Mouse (Mus musculus): ENCODE results near the gene She. TPM values are rescaled to one million over a fixed set of nuclear protein-coding genes. Genes with fewer than 3 reads are reported as not detected.
A peak's percentile ranks its signal among the peaks of the same experiment; 100 is the strongest.

The She gene
- polyA plus RNA-seq, 1 experiment, result 2.4 TPM

- H3K27ac ChIP-seq (replicated peaks; ENCODE audit: low read depth, low read length), result peak overlapping the region; percentile 21; the same call in 1 of the 2 replicates
- H3K4me3 ChIP-seq (ENCODE audit: insufficient read depth, low read depth, low read length), result no peak overlapping the region
- H3K4me1 ChIP-seq (ENCODE audit: control insufficient read depth, insufficient read depth, insufficient read length, low read length), result peaks cover 28% of the 10 kb centered on the region
These were observed 67.8 kb downstream of the She start for GRCm38 (mm10) chr3:89898870-89899510.

GRCm38 (mm10) chr3:89899511-89899908 lies 68.3 kb downstream of the She start:
- H3K4me3 ChIP-seq (ENCODE audit: insufficient read depth, low read depth, low read length), result no peak overlapping the region
- H3K4me1 ChIP-seq (ENCODE audit: control insufficient read depth, insufficient read depth, insufficient read length, low read length), result peaks cover 28% of the 10 kb centered on the region
- no peak overlapping the region for H3K27ac ChIP-seq (replicated peaks; ENCODE audit: low read depth, low read length)

- no peak overlapping the region for H3K27ac ChIP-seq (replicated peaks; ENCODE audit: low read depth, low read length)
- H3K4me3 ChIP-seq (ENCODE audit: insufficient read depth, low read depth, low read length), result no peak overlapping the region
- peaks cover 7% of the 10 kb centered on the region for H3K4me1 ChIP-seq (ENCODE audit: control insufficient read depth, insufficient read depth, insufficient read length, low read length)
These were observed 76.7 kb downstream of the She start for GRCm38 (mm10) chr3:89907846-89908245.

Other genes with a start within 250 kb of the She start
- 2.4 and 4.8 TPM in 2 replicates for gene Adar, start 116.3 kb upstream of the She start, polyA plus RNA-seq (2012; ENCODE audit: insufficient read depth, insufficient read length, missing spikeins)
- 0.54 and 1.3 TPM in 2 replicates for gene Chrnb2, start 66.7 kb upstream of the She start, polyA plus RNA-seq (2012; ENCODE audit: insufficient read depth, insufficient read length, missing spikeins)
- 31.9 and 44.5 TPM in 2 replicates for gene Ube2q1, start 57.8 kb upstream of the She start, polyA plus RNA-seq (2012; ENCODE audit: insufficient read depth, insufficient read length, missing spikeins)
- gene Il6ra, start 81.8 kb downstream of the She start, polyA plus RNA-seq (2012; ENCODE audit: insufficient read depth, insufficient read length, missing spikeins), result 3.6 and 5.4 TPM in 2 replicates
- 8.4 and 10.2 TPM in 2 replicates for gene Atp8b2, start 132.1 kb downstream of the She start, polyA plus RNA-seq (2012; ENCODE audit: insufficient read depth, insufficient read length, missing spikeins)
- gene Hax1, start 167.4 kb downstream of the She start, polyA plus RNA-seq (2012; ENCODE audit: insufficient read depth, insufficient read length, missing spikeins), result 79.2 and 79.9 TPM in 2 replicates
- 62.5 and 63.0 TPM in 2 replicates for gene 4933434E20Rik, start 220.3 kb downstream of the She start, polyA plus RNA-seq (2012; ENCODE audit: insufficient read depth, insufficient read length, missing spikeins)
- 43.1 and 61.4 TPM in 2 replicates for gene Ubap2l, start 221.3 kb downstream of the She start, polyA plus RNA-seq (2012; ENCODE audit: insufficient read depth, insufficient read length, missing spikeins)
- gene Tpm3, start 241.3 kb downstream of the She start, polyA plus RNA-seq (2012; ENCODE audit: insufficient read depth, insufficient read length, missing spikeins), result 96.4 and 103 TPM in 2 replicates

Measured in brown adipose tissue, adult 24 weeks (tissue).